Mouse (Mus musculus): ENCODE data around the gene 2010111I01Rik.
"Not testable (repeated sequence)": the region's sequence is repeated elsewhere in the genome, so short reads cannot be mapped to it uniquely, and the experiment has no call there.

The 2010111I01Rik gene

DNA sequence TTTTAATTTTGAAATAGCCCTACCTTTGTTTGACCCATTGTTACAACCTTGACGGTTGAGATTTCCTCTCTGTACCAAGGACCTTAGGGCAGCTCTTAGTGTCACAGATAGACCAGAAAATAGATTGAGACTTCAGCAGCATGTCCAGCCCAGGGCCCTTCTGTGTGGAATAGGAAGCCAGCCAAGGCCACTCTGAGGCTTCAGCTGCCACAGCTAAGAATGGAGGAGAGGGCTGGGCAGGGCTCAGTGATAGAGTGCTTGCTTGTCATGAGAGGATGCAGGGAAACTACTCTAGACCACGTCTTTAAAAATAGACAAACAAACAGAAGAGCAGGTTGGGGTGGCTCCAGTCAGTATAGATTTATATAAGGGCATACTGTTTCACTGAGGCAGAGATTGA, 234.9 kb downstream of the 2010111I01Rik start:
- DNase-seq (ENCODE audit: low spot score in 2 of 2): no peak

DNA sequence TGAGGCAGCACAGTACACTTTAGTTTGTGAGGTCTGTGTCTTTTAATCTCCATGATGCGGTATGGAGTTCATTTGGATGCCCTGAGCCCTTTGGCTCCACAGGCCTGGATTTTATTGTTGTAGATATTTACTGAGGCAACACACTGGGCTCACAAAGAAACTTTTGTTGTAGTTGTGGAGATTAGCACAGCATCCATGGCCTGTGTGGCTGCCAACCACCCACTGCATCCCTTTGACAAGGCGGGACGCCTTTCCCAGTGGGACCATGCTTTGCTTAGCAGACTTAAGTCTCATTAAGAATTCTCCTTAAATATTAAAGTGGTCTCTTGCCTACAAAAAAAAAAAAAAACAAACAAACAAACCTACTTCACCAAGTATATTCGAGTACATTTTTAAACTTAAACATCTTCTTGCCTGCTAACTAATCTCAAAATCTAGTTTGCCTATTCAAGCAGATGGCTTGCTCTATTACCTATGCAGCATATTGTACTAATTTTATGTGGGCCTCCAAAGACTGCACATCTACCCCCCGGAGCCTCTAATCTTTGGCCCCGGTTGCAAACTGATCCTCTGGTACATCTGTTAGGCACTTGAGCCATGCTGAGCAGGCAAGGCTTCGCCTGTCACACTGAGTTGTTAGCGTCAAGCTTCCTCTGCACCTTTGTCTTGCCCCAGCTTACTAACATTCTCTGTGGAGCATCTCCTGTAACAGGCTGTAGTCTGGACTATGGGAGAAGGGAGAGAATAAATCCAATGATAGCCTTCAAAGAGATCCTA, 239.0 kb downstream of the 2010111I01Rik start:
- no peak for DNase-seq (ENCODE audit: low spot score in 2 of 2)

DNA sequence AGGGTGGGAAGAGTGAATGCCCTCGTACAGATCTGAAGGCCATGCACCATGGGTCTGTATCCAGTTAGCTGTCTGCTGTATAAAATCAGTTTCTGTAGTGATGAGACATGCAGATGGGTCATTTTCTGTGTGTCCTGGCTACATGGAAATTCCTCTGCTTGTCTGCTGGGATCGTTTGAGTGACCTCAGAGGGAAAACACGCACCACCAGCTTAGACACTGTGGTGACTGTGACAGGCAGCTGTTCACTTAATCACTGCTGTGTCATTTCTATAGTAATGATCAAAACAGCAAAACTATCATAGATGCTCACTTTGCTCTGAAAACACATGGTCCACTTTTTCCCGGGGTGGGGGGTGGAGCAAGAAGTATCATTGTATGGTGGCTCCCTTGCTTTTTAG, 241.1 kb downstream of the 2010111I01Rik start:
- DNase-seq (ENCODE audit: low spot score in 2 of 2): no peak

DNA sequence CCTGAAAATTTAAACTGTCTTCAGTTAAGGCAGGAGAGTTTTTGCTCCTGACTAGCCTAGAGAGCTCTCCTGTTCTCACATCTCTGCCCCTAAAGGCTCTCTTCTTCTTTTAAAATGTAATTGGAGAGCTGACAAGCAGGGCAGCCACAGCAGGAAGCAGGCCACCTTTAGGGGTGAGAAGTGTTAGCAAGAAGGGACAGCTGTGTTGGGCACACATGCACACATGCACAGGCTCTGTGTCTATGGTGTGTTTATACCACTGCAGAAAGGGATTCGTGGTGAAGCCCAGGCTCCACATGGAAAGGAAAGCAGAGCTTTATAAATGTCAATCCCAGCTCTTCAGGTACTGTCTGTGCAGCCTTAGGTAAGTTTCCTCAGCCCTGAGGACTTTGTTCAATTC, 241.7 kb downstream of the 2010111I01Rik start:
- DNase-seq (ENCODE audit: low spot score in 2 of 2): no peak

GRCm38 (mm10) chr13:63216537-63216936, 251.8 kb downstream of the 2010111I01Rik start:
- DNase-seq (ENCODE audit: low spot score in 2 of 2): no peak

DNA sequence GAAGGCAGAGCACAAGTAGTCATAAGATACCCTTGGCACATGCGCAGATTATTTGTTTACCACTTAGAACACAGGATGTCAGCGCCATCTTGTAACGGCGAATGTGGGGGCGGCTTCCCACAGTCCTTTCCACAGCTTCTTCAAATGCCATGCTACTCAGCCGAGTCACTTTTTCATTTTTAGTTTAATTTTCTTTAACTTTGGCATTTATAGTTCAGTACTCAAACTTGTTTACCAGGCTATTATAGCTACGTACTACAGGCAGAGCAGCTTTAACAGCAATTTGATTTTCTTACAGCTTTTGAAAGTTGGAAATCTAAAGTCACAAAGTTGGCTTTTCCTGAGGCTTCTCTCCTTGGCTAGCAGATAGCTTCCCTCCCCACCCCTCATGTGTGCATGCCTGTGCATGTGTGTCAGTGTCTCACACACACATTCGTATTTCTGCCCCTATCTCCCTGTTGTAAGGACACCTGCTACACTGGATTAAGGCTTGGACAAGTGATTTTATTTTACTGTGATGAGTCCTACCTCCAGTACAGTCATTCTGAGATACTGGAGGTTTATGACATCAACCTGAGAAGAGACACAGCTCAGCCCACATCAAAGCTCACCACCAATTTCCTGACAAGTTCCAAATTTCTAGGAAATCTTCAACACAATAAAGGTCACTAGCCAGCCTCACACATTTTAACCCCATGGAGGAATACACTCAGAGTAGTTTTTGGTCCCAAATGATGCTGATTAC, 258.5 kb downstream of the 2010111I01Rik start:
- DNase-seq (ENCODE audit: low spot score in 2 of 2): no peak

DNA sequence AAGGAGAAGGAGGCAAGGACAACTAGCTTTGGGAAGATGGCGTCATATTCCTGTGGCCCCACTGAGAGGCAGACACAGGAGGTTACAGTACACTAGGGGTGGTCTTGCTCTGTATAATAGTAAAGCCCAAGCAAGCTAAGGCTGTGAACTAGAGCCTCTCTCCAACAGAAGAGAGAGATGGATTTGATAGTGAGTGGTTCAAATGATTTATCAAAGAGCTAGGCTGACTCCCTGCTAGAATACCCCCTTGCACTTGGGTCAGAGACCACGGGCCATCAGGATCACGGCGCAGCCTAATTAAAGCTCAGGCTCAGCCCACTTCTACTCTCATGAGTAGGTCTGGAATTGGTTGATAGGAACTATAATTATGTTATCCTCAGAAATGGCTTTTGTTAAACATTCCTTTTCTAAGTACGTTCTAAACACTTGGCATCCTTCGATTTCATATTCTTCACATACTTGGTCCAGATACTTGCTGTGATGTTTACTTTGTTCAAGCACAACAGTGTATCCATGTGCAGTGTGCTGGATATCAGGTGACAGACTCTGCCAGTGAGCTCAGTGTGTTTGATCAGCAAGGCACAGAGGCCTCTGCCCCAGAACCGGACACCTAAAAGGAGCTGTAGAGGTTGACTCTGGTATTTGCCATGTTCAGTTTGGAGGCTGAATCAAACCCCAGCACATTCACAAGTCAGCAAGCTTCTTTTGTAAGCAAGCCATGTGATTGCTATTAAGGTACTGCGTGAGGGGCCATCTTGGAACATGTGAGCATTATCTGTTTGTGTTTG, 261.3 kb downstream of the 2010111I01Rik start:
- no peak for DNase-seq (ENCODE audit: low spot score in 2 of 2)

DNA sequence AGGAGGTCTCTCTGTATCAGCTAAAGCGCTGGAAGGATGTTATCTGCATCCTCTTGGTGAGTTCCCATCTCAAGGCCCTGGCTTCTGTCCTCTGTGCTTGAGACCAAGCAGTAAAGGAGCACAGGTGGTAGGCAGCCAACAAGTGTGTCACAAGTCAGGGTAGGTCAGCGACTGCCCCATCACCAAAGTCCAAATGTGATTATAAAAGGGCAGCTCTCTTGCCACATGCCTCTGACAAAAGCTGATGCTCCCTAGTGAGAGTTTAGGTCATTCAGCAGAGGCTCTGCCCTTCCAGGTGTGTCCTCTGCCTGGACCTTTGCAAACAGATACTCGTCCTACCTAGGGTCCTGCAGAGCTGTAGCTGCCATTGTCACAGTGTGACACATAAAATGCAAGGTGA, 263.1 kb downstream of the 2010111I01Rik start:
- DNase-seq (ENCODE audit: low spot score in 2 of 2): no peak

- DNase-seq (ENCODE audit: low spot score in 2 of 2): no peak
Observed at GRCm38 (mm10) chr13:63230955-63231701, 266.4 kb downstream of the 2010111I01Rik start.

DNA sequence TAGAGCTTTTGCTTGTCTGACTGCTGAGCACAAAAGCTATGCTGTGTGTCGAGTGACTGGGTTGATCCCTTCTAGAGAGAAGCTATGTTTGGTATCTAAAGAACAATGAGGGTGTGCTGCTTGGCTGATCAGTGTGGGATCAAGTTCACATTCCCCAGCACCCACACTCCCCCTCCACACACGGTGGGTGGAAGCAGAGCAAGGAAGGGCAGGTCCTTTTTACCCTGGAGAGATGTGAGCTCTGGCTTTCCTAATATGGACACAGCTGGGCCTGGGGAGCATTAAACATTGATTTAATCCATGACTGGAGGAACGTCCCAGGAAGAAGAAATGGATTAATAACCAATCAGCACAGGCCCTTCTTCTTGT, 267.0 kb downstream of the 2010111I01Rik start:
- DNase-seq (ENCODE audit: low spot score in 2 of 2): no peak

GRCm38 (mm10) chr13:63232558-63232957, 267.9 kb downstream of the 2010111I01Rik start:
- no peak for DNase-seq (ENCODE audit: low spot score in 2 of 2)

DNA sequence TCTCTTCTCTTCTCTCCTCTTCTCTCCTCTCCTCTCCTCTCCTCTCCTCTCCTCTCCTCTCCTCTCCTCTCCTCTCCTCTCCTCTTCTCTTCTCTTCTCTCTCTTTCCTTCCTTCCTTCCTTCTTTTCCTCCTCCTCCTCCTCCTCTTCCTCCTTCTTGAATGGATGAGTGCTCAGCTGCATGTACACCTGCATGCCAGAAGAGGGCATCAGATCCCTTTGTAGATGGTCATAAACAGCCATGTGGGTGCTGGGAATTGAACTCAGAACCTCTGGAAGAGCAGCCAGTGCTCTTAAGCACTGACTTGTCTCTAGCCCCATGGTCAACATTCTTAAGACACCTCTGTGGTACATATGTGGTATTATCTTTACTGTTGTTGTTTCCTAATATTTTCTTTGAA, 269.8 kb downstream of the 2010111I01Rik start:
- not testable (repeated sequence) for DNase-seq (ENCODE audit: low spot score in 2 of 2)

- no peak for DNase-seq (ENCODE audit: low spot score in 2 of 2)
Observed at GRCm38 (mm10) chr13:63235551-63235950, 270.9 kb downstream of the 2010111I01Rik start.

GRCm38 (mm10) chr13:63236159-63236893, 271.6 kb downstream of the 2010111I01Rik start:
- no peak for DNase-seq (ENCODE audit: low spot score in 2 of 2)

- no peak for DNase-seq (ENCODE audit: low spot score in 2 of 2)
Observed at GRCm38 (mm10) chr13:63238045-63238444, 273.4 kb downstream of the 2010111I01Rik start.

DNA sequence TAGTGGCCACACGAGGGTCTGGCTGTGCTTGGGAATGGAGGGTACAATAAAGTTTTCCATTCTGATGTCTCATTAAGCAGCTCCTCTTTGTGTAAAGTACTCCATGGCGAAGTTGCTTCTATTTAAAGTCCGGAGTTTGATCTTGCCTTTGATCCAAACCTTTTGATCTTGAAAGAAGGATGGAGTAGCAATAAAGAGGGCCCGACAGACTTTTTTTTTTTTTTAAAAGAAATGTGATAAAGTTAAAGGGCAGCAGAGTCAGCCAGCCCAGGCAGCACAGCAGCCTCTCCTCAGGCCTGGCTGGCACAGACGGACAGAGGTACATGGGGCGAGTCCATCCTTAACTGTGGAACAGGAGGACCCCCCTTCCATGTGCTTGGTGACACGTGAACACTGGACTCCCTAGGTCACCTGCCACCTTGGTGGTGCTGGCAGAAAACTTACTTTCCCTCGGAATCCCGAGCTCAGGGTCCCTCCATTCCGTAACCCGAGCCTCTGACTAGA, 274.7 kb downstream of the 2010111I01Rik start:
- no peak for DNase-seq (ENCODE audit: low spot score in 2 of 2)

- peak in 1 of 2 experiments; percentile 62 for DNase-seq (ENCODE audit: low spot score in 2 of 2)
Observed at GRCm38 (mm10) chr13:63239877-63240671, 275.4 kb downstream of the 2010111I01Rik start.

DNA sequence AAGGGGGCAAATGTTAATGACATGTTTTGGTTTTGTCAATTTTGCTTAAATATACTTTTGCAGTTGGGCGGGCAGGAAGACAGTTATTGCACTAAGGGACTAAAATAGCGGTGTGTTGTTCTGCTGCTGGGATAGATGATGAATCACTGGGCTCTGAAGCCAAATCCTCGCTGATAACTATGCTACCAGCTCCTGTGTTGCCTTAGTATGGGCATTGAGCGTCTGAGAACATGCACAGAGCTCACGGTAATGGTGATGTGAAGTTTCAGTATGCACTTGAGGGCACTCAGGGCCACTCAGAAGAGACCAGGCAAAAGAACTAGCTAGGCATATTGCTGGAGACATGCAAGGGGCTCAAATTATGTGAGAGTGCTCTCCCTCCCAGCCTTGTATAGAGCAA, 276.1 kb downstream of the 2010111I01Rik start:
- DNase-seq (ENCODE audit: low spot score in 2 of 2): no peak

DNA sequence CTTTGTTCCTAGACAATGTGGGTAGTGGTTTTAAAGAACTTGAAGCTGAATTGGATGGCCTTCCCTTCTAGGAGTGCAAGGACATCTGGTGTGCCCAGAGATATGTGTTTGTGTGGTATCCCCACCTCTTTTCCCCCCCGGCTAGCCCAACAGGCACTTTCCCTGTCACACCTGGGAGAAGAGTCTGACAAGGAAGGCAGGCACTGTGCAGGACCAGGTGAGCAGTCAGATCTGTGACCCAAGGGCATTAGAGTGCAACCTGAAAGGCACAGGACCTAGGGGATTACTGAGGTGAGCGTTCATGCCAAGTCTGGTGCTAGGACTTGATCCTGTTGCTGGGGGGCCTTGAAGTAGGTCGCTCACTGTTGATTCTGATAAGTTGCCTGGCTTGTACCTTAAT, 277.0 kb downstream of the 2010111I01Rik start:
- DNase-seq (ENCODE audit: low spot score in 2 of 2): no peak

All from frontal cortex, postnatal 10 days (tissue).